Mouse (Mus musculus) cerebellum, adult 2 months (tissue): ENCODE data around the gene Gm49353. TPM values are rescaled to one million over a fixed set of nuclear protein-coding genes. Genes with fewer than 3 reads are reported as not detected.

Experiments
- DNase-seq, 2 experiments: peaks; one replicate each; pipeline ENCODE4 v3.0.0; 2021
- H3K27ac ChIP-seq: fragments of 200-500 bp; 2 replicates; pipeline ENCODE4 v1.5.1; 2012; ENCODE audit warnings: low read length, control low read depth, inconsistent platforms; ENCODE audit not compliant: insufficient read depth
- H3K27me3 ChIP-seq: fragments of 200-500 bp; 2 replicates; pipeline ENCODE4 v1.6.1; 2012; ENCODE audit warnings: inconsistent platforms, mild to moderate bottlenecking, low read length, moderate library complexity; ENCODE audit not compliant: control insufficient read depth, insufficient read depth
- H3K4me1 ChIP-seq: fragments of 200-500 bp; 2 replicates; pipeline ENCODE4 v1.6.1; 2011; ENCODE audit warnings: low read length; ENCODE audit not compliant: control insufficient read depth, insufficient read depth
- H3K4me3 ChIP-seq: fragments of 200-500 bp; replicated peaks from 2 replicates; pipeline ENCODE3; 2011; ENCODE audit warnings: mild to moderate bottlenecking, low read depth, low read length, control low read depth; ENCODE audit not compliant: insufficient read depth
- CTCF ChIP-seq: fragments of 200-500 bp; IDR thresholded peaks from 2 replicates; pipeline ENCODE4 v1.5.1; 2011; ENCODE audit warnings: low read depth, mild to moderate bottlenecking, control low read depth, low read length, moderate library complexity, borderline replicate concordance; ENCODE audit not compliant: insufficient read depth
- POLR2A ChIP-seq: fragments of 200-500 bp; IDR thresholded peaks from 2 replicates; pipeline ENCODE4 v1.6.1; 2011; ENCODE audit warnings: low read length, control low read depth, borderline replicate concordance; ENCODE audit not compliant: insufficient read depth
- WGBS: fragments of 180-500 bp; shearing (Covaris S2); methylation state at CpG from one replicate; pipeline ENCODE4 v1.1.7; 2018; 5-methylcytosine and 5-hydroxymethylcytosine counted together
- polyA plus RNA-seq: library from polyadenylated mRNA; depleted of rRNA; stranded (reverse); fragments of >200 nt; gene quantifications from 2 replicates; pipeline ENCODE4 v1.2.3, GENCODE M21; 2012; rRNA removed

The Gm49353 gene
- polyA plus RNA-seq = 6.9 and 7.5 TPM in 2 replicates

GRCm38 (mm10) chr10:29198642-29199041, at the start of gene Gm49353:
TSS of gene Gm49353 (plus strand) at chr10:29198954.
- H3K27ac ChIP-seq = no peak within 1 kb of the TSS
- H3K27me3 ChIP-seq = no peaks in the 10 kb centered on the region
- WGBS = 95% methylated on average over 7 of the region's 7 CpGs
- no peak for DNase-seq
- no peak within 1 kb of the TSS for H3K4me3 ChIP-seq
- H3K4me1 ChIP-seq = no peaks in the 10 kb centered on the region
- TF ChIP-seq POLR2A (no peak), CTCF (no peak)

- 76% methylated on average over 3 of the region's 3 CpGs for WGBS
- H3K27ac ChIP-seq = no peak overlapping the region
- H3K27me3 ChIP-seq = no peaks in the 10 kb centered on the region
- no peaks in the 10 kb centered on the region for H3K4me1 ChIP-seq
- no peak for DNase-seq
- TF ChIP-seq POLR2A (no peak), CTCF (no peak)
- H3K4me3 ChIP-seq = no peak overlapping the region
These were observed 43.5 kb upstream of the Gm49353 start for GRCm38 (mm10) chr10:29155304-29155703.

GRCm38 (mm10) chr10:29161664-29162063, 37.1 kb upstream of the Gm49353 start:
- 75% methylated on average over 2 of the region's 2 CpGs for WGBS
- H3K4me1 ChIP-seq = no peaks in the 10 kb centered on the region
- TF ChIP-seq CTCF (no peak), POLR2A (no peak)
- no peak overlapping the region for H3K4me3 ChIP-seq
- DNase-seq = no peak
- H3K27ac ChIP-seq = no peak overlapping the region
- H3K27me3 ChIP-seq = no peaks in the 10 kb centered on the region

GRCm38 (mm10) chr10:29173778-29174177, 25.0 kb upstream of the Gm49353 start:
- 85% methylated on average over 2 of the region's 2 CpGs for WGBS
- no peak overlapping the region for H3K4me3 ChIP-seq
- no peaks in the 10 kb centered on the region for H3K27me3 ChIP-seq
- TF ChIP-seq CTCF = no peak
- TF ChIP-seq POLR2A = no peak
- DNase-seq = no peak
- no peak overlapping the region for H3K27ac ChIP-seq
- H3K4me1 ChIP-seq = peaks cover 5% of the 10 kb centered on the region; the same call in 1 of the 2 replicates

- WGBS = 94% methylated on average over 3 of the region's 3 CpGs
- Histone ChIP-seq H3K27me3 (no peaks in the 10 kb centered on the region), H3K4me3 (no peak overlapping the region), H3K27ac (no peak overlapping the region), H3K4me1 (peaks cover 5% of the 10 kb centered on the region; the same call in 1 of the 2 replicates)
- TF ChIP-seq CTCF (no peak), POLR2A (no peak)
- DNase-seq = no peak
These were observed 23.1 kb upstream of the Gm49353 start for GRCm38 (mm10) chr10:29175656-29176055.

- H3K27ac ChIP-seq = no peak overlapping the region
- DNase-seq = peak in 1 of 2 experiments; percentile 32
These were observed 21.9 kb upstream of the Gm49353 start for GRCm38 (mm10) chr10:29176881-29177280.

GRCm38 (mm10) chr10:29178003-29178402, 20.8 kb upstream of the Gm49353 start:
- Histone ChIP-seq H3K4me1 (peaks cover 5% of the 10 kb centered on the region; the same call in 1 of the 2 replicates), H3K27me3 (no peaks in the 10 kb centered on the region), H3K4me3 (no peak overlapping the region), H3K27ac (no peak overlapping the region)
- TF ChIP-seq POLR2A = no peak
- TF ChIP-seq CTCF = no peak
- DNase-seq = peak in 1 of 2 experiments; percentile 16
- 23% methylated on average over 2 of the region's 2 CpGs for WGBS

More at GRCm38 (mm10) chr10:29176881-29177280, 21.9 kb upstream of the Gm49353 start:
- Histone ChIP-seq H3K4me3 (no peak overlapping the region), H3K4me1 (peaks cover 5% of the 10 kb centered on the region; the same call in 1 of the 2 replicates), H3K27me3 (no peaks in the 10 kb centered on the region)
- TF ChIP-seq POLR2A (no peak), CTCF (no peak)
- 19% methylated on average over 4 of the region's 4 CpGs for WGBS

- no peak overlapping the region for H3K27ac ChIP-seq
- no peak for DNase-seq
- 78% methylated on average over 3 of the region's 3 CpGs for WGBS
- no peak overlapping the region for H3K4me3 ChIP-seq
- H3K27me3 ChIP-seq = no peaks in the 10 kb centered on the region
- H3K4me1 ChIP-seq = peaks cover 5% of the 10 kb centered on the region; the same call in 1 of the 2 replicates
- no peak for TF ChIP-seq CTCF
- TF ChIP-seq POLR2A = no peak
These were observed 18.5 kb upstream of the Gm49353 start for GRCm38 (mm10) chr10:29180210-29180609.

- no peaks in the 10 kb centered on the region for H3K4me1 ChIP-seq
- WGBS = 83% methylated on average over 2 of the region's 2 CpGs
- H3K27me3 ChIP-seq = no peaks in the 10 kb centered on the region
- no peak for TF ChIP-seq POLR2A
- H3K4me3 ChIP-seq = no peak overlapping the region
- no peak overlapping the region for H3K27ac ChIP-seq
- no peak for DNase-seq
These were observed 17.7 kb upstream of the Gm49353 start for GRCm38 (mm10) chr10:29181046-29181445.
